Mouse (Mus musculus) olfactory bulb, adult 2 months (tissue): ENCODE measurements at regions not wholly inside any gene's neighbourhood (a gene's known extent, or its start where the extent isn't known, plus 50 kb on each side); places are given as distances from the start of the nearest gene placed in this dataset.

Experiments used
- H3K27ac ChIP-seq: fragments of 200-500 bp; 2 replicates; pipeline ENCODE4 v1.5.1; 2012; ENCODE audit warnings: low read depth, low read length; ENCODE audit not compliant: insufficient read depth
- H3K4me1 ChIP-seq: fragments of 200-500 bp; 2 replicates; pipeline ENCODE4 v1.6.1; 2012; ENCODE audit warnings: low read length; ENCODE audit not compliant: control insufficient read depth, insufficient read depth
- H3K4me3 ChIP-seq: fragments of 200-500 bp; 2 replicates; pipeline ENCODE4 v1.5.1; 2012; ENCODE audit warnings: mild to moderate bottlenecking, low read depth, low read length, moderate library complexity; ENCODE audit not compliant: insufficient read depth
- CTCF ChIP-seq: fragments of 200-500 bp; IDR thresholded peaks from 2 replicates; pipeline ENCODE4 v1.5.1; 2012; ENCODE audit warnings: low read depth, mild to moderate bottlenecking, low read length, moderate library complexity; ENCODE audit not compliant: insufficient read depth
- POLR2A ChIP-seq: fragments of 200-500 bp; IDR thresholded peaks from 2 replicates; pipeline ENCODE4 v1.6.1; 2012; ENCODE audit warnings: mild to moderate bottlenecking, low read depth, low read length, moderate library complexity; ENCODE audit not compliant: insufficient read depth
- WGBS: fragments of 180-500 bp; shearing (Covaris S2); methylation state at CpG from one replicate; pipeline ENCODE4 v1.1.7; 2018; 5-methylcytosine and 5-hydroxymethylcytosine counted together

DNA sequence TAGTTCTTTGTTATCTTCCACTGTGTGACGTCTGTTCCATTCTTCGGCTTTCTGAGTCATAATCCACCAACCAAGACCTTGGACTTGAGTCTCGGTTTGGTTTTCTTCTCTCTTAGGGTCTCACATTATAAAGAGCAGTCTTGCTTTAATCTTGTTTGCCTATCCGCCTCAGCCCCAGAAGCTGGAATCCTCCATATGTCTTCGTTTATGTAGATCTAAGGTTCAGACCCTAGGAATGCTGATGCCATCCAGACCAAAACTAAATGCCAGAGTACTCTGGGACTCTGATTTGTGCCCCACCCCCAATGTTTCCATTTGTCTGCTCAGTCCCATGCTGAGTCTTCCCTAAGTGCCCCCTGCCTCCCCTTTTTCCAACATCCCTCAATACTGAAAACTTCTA lies 71.5 kb upstream of the Nek6 start:
- Histone ChIP-seq H3K4me3 (no peak overlapping the region), H3K4me1 (no peaks in the 10 kb centered on the region), H3K27ac (no peak overlapping the region)
- TF ChIP-seq POLR2A (no peak), CTCF (no peak)
- 91% methylated on average over 5 of the region's 5 CpGs for WGBS

DNA sequence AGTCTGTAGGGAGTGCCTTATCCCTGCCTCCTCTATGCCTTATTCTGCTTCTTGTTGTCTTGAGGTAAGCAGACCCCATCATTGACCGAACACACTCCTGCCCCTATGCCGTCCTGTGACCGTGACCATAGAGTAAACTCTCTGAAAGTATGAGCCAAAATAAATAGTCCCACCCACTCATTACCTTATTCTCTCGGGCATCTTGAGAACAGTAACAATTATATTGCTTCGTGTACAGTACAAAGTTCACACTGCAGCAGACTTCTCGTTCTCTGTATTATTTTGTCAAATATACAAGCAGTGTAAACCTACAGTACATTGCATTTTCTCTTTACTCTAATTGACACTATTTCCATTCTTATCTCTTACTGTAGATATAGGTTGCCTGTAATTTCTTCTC lies 62.4 kb upstream of the Nek6 start:
- Histone ChIP-seq H3K4me1 (no peaks in the 10 kb centered on the region), H3K4me3 (no peak overlapping the region), H3K27ac (no peak overlapping the region)
- no peak for TF ChIP-seq POLR2A
- TF ChIP-seq CTCF = no peak
- 86% methylated on average over 6 of the region's 6 CpGs for WGBS

GRCm38 (mm10) chr2:38456571-38456970 lies 54.9 kb upstream of the Nek6 start:
- no peak overlapping the region for H3K27ac ChIP-seq
- 93% methylated on average over 3 of the region's 3 CpGs for WGBS
- TF ChIP-seq CTCF (no peak), POLR2A (no peak)
- H3K4me1 ChIP-seq = peaks cover 3% of the 10 kb centered on the region; the same call in 1 of the 2 replicates
- no peak overlapping the region for H3K4me3 ChIP-seq

DNA sequence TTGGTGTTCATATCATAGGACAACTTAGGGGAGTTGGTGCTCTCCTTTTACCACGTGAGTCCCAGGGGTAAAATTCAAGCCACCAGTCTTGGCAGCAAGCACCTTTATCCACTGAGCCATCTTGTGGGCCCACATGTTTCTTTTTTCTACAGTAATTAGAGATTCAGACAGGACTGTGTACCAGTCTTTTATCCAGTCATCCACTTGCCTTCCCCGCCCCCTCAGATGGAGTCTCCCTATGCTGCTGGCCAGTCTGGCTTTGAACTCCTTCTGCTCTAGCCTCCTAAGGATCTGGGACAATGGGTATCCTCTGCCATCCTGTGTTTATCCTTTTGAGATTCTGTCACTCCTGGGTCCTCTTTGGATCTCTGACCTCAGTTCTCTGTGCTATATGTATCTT lies 51.1 kb upstream of the Nek6 start:
- no peak for TF ChIP-seq CTCF
- TF ChIP-seq POLR2A = no peak
- H3K27ac ChIP-seq = no peak overlapping the region
- WGBS = 79% methylated on average over 2 of the region's 2 CpGs
- H3K4me1 ChIP-seq = peaks cover 3% of the 10 kb centered on the region; the same call in 1 of the 2 replicates
- no peak overlapping the region for H3K4me3 ChIP-seq

GRCm38 (mm10) chr2:38460825-38461540 lies 50.5 kb upstream of the Nek6 start:
- no peak overlapping the region for H3K27ac ChIP-seq
- WGBS = 34% methylated on average over 6 of the region's 6 CpGs
- TF ChIP-seq CTCF = no peak
- TF ChIP-seq POLR2A = no peak

More at GRCm38 (mm10) chr2:38460825-38461540, 50.5 kb upstream of the Nek6 start:
- Histone ChIP-seq H3K4me3 (no peak overlapping the region), H3K4me1 (peaks cover 3% of the 10 kb centered on the region; the same call in 1 of the 2 replicates)
